Mouse (Mus musculus) embryonic fibroblast, embryonic 13.5 days (primary cell): Measurements from ENCODE around the gene Cdk9. TPM values are rescaled to one million over a fixed set of nuclear protein-coding genes. Genes with fewer than 3 reads are reported as not detected.

Experiments used
- H3K27ac ChIP-seq: 2 replicates; pipeline ENCODE4 v1.5.1; 2012; ENCODE audit warnings: low read length, control low read depth, inconsistent platforms; ENCODE audit not compliant: insufficient read depth
- H3K4me1 ChIP-seq: 2 replicates; pipeline ENCODE4 v1.6.1; 2011; ENCODE audit warnings: low read length; ENCODE audit not compliant: control insufficient read depth, insufficient read depth
- H3K4me3 ChIP-seq: 2 replicates; pipeline ENCODE4 v1.5.1; 2011; ENCODE audit warnings: mild to moderate bottlenecking, control low read depth, low read length; ENCODE audit not compliant: insufficient read depth
- CTCF ChIP-seq: IDR thresholded peaks from 2 replicates; pipeline ENCODE4 v1.5.1; 2011; ENCODE audit warnings: mild to moderate bottlenecking, control low read depth, low read length, moderate library complexity, borderline replicate concordance; ENCODE audit not compliant: insufficient read depth
- POLR2A ChIP-seq: IDR thresholded peaks from 2 replicates; pipeline ENCODE4 v1.6.1; 2011; ENCODE audit warnings: low read depth, mild to moderate bottlenecking, control low read depth, low read length, moderate library complexity
- polyA plus RNA-seq: library from polyadenylated mRNA; stranded (reverse); fragments of >200 nt; gene quantifications from 2 replicates; pipeline ENCODE4 v1.2.4, GENCODE M21; 2011; ENCODE audit warnings: low read depth; ENCODE audit not compliant: missing spikeins, insufficient read length

Cdk9 gene
- polyA plus RNA-seq, 1 experiment: 77.9 TPM

GRCm38 (mm10) chr2:32722581-32722980 is 9.7 kb upstream of the Cdk9 start:
- TF ChIP-seq CTCF: 0 out of 2 replicates have a peak, but pooled peaks have one; percentile 4
- TF ChIP-seq POLR2A: 0 out of 2 replicates have a peak, but pooled peaks have one; percentile 13
- H3K4me1 ChIP-seq: peaks cover 9% of the 10 kb centered on the region
- H3K27ac ChIP-seq: peak overlapping the region; percentile 20; the same call in 1 of the 2 replicates
- H3K4me3 ChIP-seq: no peak overlapping the region

GRCm38 (mm10) chr2:32722046-32722445 is 9.2 kb upstream of the Cdk9 start:
- no peak overlapping the region for H3K4me3 ChIP-seq
- H3K4me1 ChIP-seq: peaks cover 9% of the 10 kb centered on the region
- TF ChIP-seq CTCF (no peak), POLR2A (no peak)
- 0 out of 2 replicates have a peak overlapping the region, but pooled peaks have one; percentile 20 for H3K27ac ChIP-seq

DNA sequence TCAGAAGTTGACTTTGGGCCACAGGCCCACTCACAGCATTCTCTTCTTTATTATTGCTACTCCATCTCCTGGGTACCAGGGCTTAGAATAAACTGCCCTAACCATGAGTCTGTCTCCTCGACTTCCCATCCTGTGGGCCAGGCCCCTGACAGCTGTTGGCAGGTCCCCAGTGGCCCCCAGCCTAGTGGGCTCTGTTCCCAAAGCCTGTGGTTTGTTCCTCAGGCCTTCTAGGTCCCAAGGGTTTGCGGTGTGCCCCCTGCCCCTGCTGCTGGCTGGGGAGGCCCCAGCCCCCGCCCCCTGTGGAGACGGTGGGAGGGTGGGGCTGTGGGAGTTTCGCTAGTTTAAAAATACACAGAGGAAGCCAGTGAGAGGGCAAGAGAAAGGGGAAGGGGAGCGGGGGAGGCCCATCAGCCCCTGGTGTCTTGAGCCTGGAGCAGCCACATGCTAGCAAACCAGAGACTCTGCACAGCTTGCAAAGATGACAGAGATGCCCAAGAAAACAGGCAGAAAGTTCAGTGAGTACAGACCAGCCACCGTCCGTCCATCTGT is 7.9 kb upstream of the Cdk9 start, which contains the start of gene Sh2d3c:
Gene Sh2d3c (plus strand): TSS at position 375 of the 549 bp plus-strand sequence.
- Histone ChIP-seq H3K4me1 (peaks cover 9% of the 10 kb centered on the region), H3K4me3 (no peak within 1 kb of the TSS), H3K27ac (no peak within 1 kb of the TSS)
- TF ChIP-seq POLR2A (no peak), CTCF (no peak)

GRCm38 (mm10) chr2:32720053-32720452 is 7.2 kb upstream of the Cdk9 start:
- peaks cover 10% of the 10 kb centered on the region for H3K4me1 ChIP-seq
- H3K4me3 ChIP-seq: no peak overlapping the region
- no peak overlapping the region for H3K27ac ChIP-seq
- TF ChIP-seq POLR2A: no peak
- no peak for TF ChIP-seq CTCF

GRCm38 (mm10) chr2:32718761-32719160 is 5.9 kb upstream of the Cdk9 start:
- TF ChIP-seq CTCF: no peak
- no peak for TF ChIP-seq POLR2A
- Histone ChIP-seq H3K4me1 (peaks cover 23% of the 10 kb centered on the region), H3K4me3 (no peak overlapping the region), H3K27ac (no peak overlapping the region)

DNA sequence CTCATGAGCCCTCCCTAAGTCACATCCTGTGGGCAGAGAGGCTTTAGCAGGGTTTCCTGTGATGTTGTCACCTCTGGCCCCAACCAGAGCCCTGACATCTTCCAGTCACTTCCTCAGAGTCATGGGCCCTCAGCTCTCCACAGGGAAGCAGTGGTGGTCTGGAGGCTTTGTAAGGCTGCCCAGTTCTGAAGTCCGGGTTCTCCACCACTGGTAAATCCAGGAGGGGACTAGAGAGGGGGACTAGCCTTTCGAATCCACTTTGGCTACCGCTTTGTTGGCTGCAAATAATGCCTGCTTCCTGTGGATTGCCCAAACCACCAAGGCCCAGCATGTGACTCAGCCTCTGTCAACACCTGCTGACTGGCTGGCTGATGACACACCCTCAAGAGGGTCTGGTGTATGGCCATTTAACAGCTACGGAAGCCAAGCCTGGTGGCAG is 2.1 kb upstream of the Cdk9 start:
- no peak for TF ChIP-seq POLR2A
- no peak for TF ChIP-seq CTCF
- H3K27ac ChIP-seq: peak overlapping the region; percentile 41
- H3K4me1 ChIP-seq: peaks cover 17% of the 10 kb centered on the region; the same call in 1 of the 2 replicates
- no peak overlapping the region for H3K4me3 ChIP-seq

- Histone ChIP-seq H3K4me3 (no peak overlapping the region), H3K27ac (peak overlapping the region; percentile 41), H3K4me1 (peaks cover 17% of the 10 kb centered on the region; the same call in 1 of the 2 replicates)
- TF ChIP-seq POLR2A (no peak), CTCF (no peak)
Observed at GRCm38 (mm10) chr2:32714117-32714986, 1.5 kb upstream of the Cdk9 start.

DNA sequence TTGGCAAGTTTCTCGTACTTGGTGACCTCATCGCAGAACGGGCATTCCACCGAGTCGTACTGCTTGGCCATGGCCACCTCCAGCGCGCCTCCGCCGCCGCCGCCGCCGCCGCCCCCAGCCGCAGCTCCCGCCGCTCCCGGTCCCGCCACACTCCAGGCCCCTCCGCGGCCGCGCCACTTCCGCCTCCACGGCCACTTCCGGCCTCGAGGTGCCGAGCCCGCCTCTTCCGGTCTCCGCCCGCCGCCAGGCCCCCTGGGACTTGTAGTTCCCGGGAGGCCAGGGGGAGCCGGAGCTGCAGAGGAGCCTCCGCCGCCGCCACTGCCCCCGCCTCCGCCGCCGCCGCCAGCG is 316 bp downstream of the Cdk9 start:
- Histone ChIP-seq H3K4me1 (peaks cover 17% of the 10 kb centered on the region; the same call in 1 of the 2 replicates), H3K4me3 (peak overlapping the region; percentile 89), H3K27ac (peak overlapping the region; percentile 97)
- TF ChIP-seq CTCF (no peak), POLR2A (no peak; the same call in 1 of the 2 replicates)

DNA sequence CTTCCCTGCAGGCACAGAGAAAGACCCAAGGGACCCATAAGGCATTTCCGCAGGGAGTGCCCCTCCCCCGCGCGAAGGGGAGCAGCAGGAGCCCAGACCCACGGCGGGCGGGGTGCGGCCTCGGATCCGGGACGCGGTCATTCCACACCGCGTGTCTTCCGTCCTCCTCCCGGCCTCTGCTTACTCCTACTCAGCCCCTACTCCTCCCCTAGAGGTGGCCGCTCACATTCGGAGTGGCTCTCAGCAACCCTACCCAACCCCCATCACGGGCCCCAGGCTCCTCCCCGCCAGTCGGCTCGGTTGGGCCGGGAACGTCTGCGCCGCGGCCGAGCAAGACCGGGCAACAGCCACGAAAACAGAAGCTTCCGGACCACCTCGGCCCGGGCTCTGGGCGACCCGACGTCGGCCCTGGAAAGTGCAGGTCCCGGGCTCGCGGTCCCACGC is 746 bp downstream of the Cdk9 start:
- Histone ChIP-seq H3K4me1 (peaks cover 17% of the 10 kb centered on the region; the same call in 1 of the 2 replicates), H3K4me3 (peak overlapping the region; percentile 89), H3K27ac (peak overlapping the region; percentile 97)
- TF ChIP-seq POLR2A (no peak), CTCF (no peak)

DNA sequence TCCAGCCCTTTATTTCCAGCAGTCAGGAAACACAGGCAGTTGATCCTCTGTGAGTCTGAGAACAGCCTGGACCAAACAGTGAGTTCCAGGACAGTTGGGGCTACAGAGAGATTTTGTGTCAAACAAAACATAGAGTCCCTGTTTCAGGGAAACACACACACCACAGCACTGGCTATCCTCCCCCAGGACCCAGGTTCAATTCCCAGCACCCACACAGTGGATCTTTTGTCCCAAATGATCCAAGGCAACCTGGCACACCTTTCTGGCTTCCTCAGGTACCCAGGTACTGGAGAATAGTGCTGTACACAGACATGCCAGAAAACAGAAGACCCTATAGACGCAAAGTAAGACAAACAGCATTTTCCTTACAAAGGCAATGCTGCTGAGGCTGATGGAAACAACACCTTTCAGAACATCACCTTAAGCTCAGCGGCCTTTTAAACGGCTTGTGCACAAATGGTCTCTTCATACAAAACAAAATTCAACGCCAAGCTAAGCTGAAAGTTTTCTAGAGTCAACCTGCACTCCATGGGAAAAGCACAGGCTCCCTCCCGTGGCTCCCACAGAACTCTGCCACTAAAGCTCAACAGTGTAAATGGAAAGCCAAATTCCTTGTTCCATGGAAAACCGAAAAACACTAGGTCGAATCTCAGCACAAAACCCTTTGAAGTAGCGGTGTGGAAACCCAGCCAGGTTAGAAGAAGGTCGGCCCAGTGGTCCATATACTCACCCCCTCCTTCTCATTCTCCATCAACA is 1.4 kb downstream of the Cdk9 start:
- TF ChIP-seq POLR2A: no peak
- TF ChIP-seq CTCF: no peak
- Histone ChIP-seq H3K4me1 (peaks cover 17% of the 10 kb centered on the region; the same call in 1 of the 2 replicates), H3K27ac (peak overlapping the region; percentile 97), H3K4me3 (peak overlapping the region; percentile 89)
